Mouse (Mus musculus) frontal cortex, postnatal 36 days (tissue): ENCODE results near the gene 1700017D01Rik.
"Not testable (repeated sequence)": the region's sequence is repeated elsewhere in the genome, so short reads cannot be mapped to it uniquely, and the experiment has no call there.

Source experiments
- DNase-seq, 2 experiments: peaks; one replicate each; pipeline ENCODE4 v3.0.0; 2022; ENCODE audit warnings: low spot score in 2 of 2

The 1700017D01Rik gene

DNA sequence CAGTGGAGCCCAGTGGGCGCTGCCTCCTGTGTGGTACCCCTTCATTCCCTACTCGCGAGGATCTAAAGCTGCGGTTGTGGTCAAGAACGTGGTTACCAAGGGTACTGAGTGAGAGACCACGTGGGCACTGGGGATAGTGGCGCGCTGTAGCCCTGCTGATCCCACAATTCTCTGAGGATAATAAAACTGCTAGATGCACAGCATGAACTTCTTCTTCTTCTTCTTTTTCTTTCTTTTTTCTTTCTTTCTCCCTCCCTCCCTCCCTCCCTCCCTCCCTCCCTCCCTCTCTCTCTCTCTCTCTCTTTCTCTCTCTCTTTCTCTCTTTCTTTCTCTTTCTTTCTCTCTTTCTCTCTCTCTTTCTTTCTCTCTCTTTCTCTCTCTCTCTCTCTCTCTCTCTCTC lies at the start of gene 1700017D01Rik:
Gene 1700017D01Rik (minus strand): TSS at position 101 of the 400 bp plus-strand sequence.
- DNase-seq = not testable (repeated sequence)

GRCm38 (mm10) chr19:11177464-11177863 lies 46.8 kb upstream of the 1700017D01Rik start:
- no peak for DNase-seq

GRCm38 (mm10) chr19:11165172-11165571 lies 34.5 kb upstream of the 1700017D01Rik start, which contains the start of gene 1700025F22Rik:
1700025F22Rik (minus strand) TSS chr19:11165320.
- DNase-seq = no peak

- not testable (repeated sequence) for DNase-seq
Measured at GRCm38 (mm10) chr19:11157890-11158289, 27.2 kb upstream of the 1700017D01Rik start.

DNA sequence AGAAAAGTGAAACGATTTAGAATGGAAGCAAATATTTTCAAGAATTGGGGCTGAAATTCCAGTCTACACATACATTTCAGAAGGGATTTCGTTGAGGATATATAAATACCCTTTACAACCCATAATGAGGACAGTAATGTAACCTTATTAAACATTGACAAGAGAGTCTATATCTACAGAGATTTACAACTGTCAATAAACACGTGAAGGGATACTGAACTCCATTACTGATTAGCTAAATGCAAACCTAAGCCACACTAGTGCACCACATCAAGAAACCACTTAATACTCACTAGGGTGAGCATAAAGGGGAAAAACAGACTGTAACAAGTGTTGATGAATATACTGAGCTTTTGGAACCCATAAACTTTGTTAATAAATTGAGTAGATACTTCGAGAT lies 4.7 kb upstream of the 1700017D01Rik start:
- DNase-seq = no peak

GRCm38 (mm10) chr19:11134852-11135251 lies 4.2 kb upstream of the 1700017D01Rik start:
- DNase-seq = no peak

GRCm38 (mm10) chr19:11129702-11130101 lies 974 bp downstream of the 1700017D01Rik start:
- DNase-seq = no peak

GRCm38 (mm10) chr19:11121016-11121420 lies 9.7 kb downstream of the 1700017D01Rik start:
- DNase-seq = peak in 1 of 2 experiments; percentile 11

GRCm38 (mm10) chr19:11119338-11119737 lies 11.3 kb downstream of the 1700017D01Rik start:
- peak; percentile 2 to 8 for DNase-seq

DNA sequence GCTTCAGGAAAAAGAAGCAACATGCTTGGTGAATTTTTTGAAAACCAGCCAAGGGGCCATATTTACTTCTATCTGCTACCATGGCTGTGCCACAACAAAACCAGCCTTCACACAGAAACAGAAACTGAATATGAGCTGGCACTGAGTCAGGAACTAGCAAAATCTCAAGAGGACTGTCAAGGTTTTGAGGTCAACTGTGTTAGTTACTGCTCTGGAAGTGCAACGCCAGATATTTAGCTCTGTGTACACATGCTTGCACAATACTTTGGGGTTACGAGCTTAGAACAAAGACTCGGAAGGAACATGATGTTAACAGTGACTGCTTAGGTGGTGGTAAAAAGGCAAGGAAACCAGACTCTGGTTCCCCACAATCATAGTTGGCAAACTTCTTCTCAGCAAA lies 22.9 kb downstream of the 1700017D01Rik start:
- no peak for DNase-seq

GRCm38 (mm10) chr19:11101880-11102279 lies 28.8 kb downstream of the 1700017D01Rik start:
- DNase-seq = no peak

DNA sequence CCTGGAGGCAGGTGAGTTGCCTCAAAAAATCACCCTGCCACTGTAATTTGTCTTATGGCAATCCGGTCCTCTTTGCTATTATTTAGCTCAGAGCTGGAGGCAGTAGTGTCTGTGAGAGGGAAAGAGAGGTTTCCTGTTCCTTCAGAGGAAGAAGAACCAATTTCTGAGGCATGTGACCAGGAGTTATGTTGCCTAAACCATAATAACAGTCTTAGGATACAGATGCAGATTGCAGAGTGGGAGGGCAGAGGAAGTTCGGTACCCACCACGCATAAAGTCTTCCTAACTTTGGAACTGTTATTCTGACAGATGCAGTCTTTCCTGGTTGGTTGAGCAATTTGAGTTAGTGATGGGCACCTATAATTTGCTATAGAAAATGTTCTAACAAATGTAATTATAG lies 32.3 kb downstream of the 1700017D01Rik start:
- no peak for DNase-seq

- DNase-seq = peak in 1 of 2 experiments; percentile 4
Measured at GRCm38 (mm10) chr19:11092131-11092530, 38.5 kb downstream of the 1700017D01Rik start.

GRCm38 (mm10) chr19:11080934-11081333 lies 49.7 kb downstream of the 1700017D01Rik start, which contains the start of gene Ms4a8a:
Ms4a8a (minus strand) TSS chr19:11081102.
- no peak for DNase-seq

- DNase-seq = no peak
Measured at GRCm38 (mm10) chr19:11070364-11070763, 60.3 kb downstream of the 1700017D01Rik start.

DNA sequence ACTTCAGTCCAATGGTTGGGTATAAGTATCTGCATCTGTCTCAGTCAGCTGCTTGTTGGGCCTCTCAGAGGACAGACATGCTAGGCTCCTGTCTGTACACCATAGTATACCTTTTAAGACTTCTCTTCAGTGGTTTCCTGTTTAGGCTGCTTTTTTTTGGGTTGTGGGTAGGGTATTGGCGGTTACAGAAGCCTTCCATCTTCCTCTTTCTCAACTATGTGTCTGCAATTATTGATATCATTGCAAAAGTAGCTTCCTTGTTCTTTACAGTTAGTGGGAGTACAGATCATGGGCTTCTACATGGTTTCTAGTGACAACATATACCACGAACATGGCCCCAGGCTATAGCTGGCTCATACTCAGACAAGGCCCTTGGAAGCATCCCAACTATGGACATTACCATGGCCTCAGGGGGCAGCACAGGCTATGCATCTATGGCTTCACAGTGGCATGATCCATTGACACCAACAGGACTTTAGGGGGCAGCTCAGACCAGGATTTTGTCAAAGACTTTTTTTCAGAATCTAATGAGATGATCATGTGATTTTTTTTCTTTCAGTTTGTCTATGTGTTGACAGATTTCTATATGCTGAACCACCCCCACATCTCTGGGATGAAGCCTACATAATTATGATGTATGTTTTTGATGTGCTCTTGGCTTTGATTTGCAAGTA lies 65.3 kb downstream of the 1700017D01Rik start:
- no peak for DNase-seq

DNA sequence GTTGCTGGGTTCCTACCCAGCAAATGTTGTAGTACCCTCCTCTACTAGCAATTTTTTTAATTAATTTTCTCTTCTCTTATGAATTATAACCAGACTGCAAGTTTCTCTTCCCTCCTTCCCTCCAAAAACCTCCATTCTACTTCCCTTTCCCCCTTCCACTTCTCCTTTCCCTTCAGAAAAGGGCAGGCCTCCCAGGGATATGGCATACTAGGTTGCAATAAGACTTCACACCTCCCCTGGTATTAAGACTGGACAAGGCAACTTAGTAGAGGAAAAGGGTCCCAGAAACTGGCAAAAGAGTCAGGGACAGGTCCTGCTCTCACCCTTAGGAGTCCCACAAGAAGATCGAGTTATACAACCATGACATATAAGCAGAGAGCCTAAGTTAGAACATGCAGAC lies 69.8 kb downstream of the 1700017D01Rik start:
- no peak for DNase-seq

DNA sequence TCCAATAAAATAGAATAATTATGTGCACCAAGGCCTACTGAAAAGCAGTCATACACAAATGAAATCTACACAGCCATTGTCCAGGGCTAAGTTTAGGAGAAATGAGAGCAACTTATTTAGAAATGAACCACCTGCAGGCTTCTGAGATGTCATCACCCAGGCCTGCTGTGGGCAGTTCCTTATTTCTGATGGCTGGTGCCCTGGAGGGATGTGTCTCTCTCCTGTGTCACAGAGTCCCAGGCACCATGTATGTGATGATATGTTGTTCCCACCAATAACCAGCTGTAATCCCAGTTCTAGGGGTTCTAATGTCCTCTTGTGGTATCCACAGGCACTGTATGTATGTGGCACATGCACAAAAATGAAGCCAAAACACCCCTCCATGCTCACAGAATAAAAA lies 70.7 kb downstream of the 1700017D01Rik start:
- no peak for DNase-seq

GRCm38 (mm10) chr19:11055700-11056099 lies 75.0 kb downstream of the 1700017D01Rik start:
- not testable (repeated sequence) for DNase-seq

- no peak for DNase-seq
Measured at GRCm38 (mm10) chr19:11053277-11053676, 77.4 kb downstream of the 1700017D01Rik start.

DNA sequence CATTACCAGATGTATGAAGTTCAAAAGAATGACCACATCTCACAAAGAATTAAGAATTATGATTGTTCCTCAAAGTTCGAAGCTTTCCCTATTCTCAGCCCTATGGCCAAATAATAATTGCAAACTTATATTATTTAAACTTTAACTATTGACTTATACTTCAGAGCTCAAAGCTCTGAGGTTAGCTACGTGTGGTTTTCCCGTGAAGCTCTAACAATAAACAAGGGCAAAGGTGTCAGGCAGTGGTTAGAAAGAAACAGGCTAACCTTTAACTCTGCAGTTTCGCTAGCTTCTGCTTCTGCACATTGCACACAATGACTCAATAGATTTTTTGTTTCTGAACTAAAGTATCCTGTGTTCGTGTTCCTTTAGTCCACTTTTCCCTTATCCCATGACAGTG lies 77.8 kb downstream of the 1700017D01Rik start:
- no peak for DNase-seq

DNA sequence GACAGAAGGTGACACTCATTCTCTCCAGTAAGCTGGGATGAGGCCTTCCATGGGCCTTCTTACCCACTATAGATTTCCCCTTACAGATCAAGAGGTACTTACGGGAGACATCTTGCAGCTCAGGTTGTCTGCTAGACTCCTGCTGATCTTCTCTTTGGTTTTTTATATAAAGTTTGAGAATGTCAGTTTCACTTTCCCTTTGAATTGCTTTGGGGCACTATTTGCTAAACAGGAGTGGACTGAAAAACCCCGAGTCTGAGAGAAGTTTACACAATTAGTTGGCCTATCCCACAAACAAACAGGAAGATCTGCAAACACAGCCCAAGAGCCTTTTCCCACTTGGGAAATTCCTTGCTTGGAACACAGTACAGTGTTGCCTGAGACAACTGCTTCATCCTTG lies 80.4 kb downstream of the 1700017D01Rik start:
- no peak for DNase-seq

- DNase-seq = no peak
Measured at GRCm38 (mm10) chr19:11049426-11049825, 81.2 kb downstream of the 1700017D01Rik start.

DNA sequence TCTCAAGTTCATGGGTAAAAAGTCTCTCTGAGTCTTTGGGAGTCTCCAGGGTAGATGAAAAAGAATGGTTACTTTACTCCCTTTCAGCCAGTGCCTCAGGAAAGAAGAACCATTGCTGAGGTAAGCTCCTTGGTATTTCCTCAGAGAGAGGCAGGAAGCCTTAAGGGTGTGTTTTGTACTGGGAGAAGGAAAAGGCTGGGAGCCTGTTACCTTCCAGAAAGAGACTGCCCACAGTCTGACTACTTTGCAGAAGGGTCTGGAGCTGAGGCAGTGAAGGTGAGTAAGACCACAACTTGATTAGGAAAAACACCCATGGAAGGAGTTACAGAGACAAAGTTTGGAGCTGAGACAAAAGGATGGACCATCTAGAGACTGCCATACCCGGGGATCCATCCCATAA lies 82.2 kb downstream of the 1700017D01Rik start:
- DNase-seq = no peak
